Mouse (Mus musculus): ENCODE results near the gene Fcgr4.
A peak's percentile ranks its signal among the peaks of the same experiment; 100 is the strongest.
"Not testable (repeated sequence)": the region's sequence is repeated elsewhere in the genome, so short reads cannot be mapped to it uniquely, and the experiment has no call there.

Fcgr4 gene

GRCm38 (mm10) chr1:171018737-171019136 lies at the start of gene Fcgr4:
Gene Fcgr4 (plus strand): TSS chr1:171018920.
- DNase-seq (ENCODE audit: low spot score), result no peak

- DNase-seq (ENCODE audit: low spot score), result no peak
These were observed 46.2 kb upstream of the Fcgr4 start for GRCm38 (mm10) chr1:170972494-170972893.

GRCm38 (mm10) chr1:170972936-170973335 lies 45.8 kb upstream of the Fcgr4 start:
- DNase-seq (ENCODE audit: low spot score), result no peak

DNA sequence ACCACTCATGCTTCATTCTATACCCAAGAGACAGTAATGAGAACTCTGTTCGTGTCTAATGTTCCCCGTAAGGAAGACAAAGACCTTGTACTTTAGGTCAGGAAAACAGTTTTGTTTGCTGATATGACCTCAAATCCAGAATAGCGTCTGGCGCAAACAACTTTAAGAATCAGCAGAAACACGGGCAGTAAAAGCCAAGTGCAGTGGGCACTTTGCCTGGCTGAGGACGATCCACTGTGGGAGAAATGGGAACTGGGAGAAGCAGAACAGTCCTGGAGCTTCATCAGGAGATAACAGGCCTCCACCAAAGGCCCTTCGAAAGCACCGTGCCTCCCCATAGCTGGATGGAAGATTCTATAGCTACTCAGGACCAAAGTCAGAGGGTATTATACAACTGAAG lies 44.5 kb upstream of the Fcgr4 start:
- DNase-seq (ENCODE audit: low spot score), result no peak

- no peak for DNase-seq (ENCODE audit: low spot score)
These were observed 44.0 kb upstream of the Fcgr4 start for GRCm38 (mm10) chr1:170974736-170975135.

DNA sequence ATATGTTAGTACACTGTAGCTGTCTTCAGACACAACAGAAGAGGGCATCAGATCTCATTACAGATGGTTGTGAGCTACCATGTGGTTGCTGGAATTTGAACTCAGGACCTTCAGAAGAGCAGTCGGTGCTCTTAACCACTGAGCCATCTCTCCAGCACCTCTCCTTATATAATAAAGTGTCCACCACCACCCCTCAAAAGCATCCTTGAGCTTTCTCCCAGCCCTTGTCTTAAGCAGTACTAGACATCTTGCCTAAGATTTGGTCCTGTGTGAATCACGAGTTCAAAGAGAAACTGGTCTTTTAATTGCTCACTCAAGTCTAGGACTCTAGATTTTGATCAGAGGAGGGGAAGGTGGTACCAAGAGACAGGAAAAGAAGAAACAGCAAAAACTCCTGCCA lies 43.4 kb upstream of the Fcgr4 start:
- not testable (repeated sequence) for DNase-seq (ENCODE audit: low spot score)

DNA sequence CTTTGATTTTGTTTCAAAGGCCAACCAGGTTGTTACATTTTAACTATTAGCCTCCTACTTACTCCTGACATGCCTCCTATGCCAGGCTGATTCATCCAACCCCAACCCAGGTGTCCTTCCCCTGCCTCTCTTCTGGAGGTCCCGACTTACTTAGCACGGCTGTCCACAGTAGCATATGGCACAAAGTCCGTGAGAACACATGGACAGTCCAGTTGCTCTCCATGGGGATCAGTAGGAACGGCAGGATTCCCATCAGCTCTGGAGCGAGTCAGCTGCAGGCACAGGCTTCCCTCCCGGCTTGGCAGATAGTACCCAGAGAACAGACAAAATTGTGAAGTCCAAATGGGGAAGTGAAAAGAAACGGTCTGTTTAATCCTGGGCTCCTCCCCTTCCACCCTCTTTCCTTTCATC lies 43.0 kb upstream of the Fcgr4 start:
- no peak for DNase-seq (ENCODE audit: low spot score)

- DNase-seq (ENCODE audit: low spot score), result no peak
These were observed 42.3 kb upstream of the Fcgr4 start, which contains the start of gene Fcgr2b for GRCm38 (mm10) chr1:170976447-170976846. Gene Fcgr2b (minus strand): TSS chr1:170976547.

- no peak for DNase-seq (ENCODE audit: low spot score)
These were observed 40.1 kb upstream of the Fcgr4 start for GRCm38 (mm10) chr1:170978601-170979000.

GRCm38 (mm10) chr1:170981679-170982078 lies 37.0 kb upstream of the Fcgr4 start:
- DNase-seq (ENCODE audit: low spot score), result not testable (repeated sequence)

- DNase-seq (ENCODE audit: low spot score), result no peak
These were observed 36.4 kb upstream of the Fcgr4 start for GRCm38 (mm10) chr1:170982301-170982700.

DNA sequence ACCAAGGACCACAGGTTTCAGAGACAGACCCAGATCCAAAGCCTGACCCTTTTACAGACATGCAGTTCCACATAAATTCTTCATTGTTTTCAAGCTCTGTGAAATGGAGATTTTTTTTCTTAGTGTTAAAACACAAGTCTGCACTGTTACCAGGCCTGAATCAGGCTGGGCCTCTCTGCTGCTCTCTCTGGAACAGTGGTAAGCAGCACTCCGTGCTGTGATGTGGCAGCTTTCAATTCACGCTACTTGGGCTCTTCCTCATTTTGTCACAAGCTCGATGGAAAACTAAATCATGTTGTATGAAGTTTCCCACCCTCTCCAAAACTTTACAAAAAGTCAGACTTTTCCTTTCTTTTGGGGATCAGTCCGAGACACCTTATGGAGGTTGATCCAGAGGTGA lies 35.7 kb upstream of the Fcgr4 start:
- no peak for DNase-seq (ENCODE audit: low spot score)

- DNase-seq (ENCODE audit: low spot score), result no peak
These were observed 33.6 kb upstream of the Fcgr4 start for GRCm38 (mm10) chr1:170985092-170985491.

DNA sequence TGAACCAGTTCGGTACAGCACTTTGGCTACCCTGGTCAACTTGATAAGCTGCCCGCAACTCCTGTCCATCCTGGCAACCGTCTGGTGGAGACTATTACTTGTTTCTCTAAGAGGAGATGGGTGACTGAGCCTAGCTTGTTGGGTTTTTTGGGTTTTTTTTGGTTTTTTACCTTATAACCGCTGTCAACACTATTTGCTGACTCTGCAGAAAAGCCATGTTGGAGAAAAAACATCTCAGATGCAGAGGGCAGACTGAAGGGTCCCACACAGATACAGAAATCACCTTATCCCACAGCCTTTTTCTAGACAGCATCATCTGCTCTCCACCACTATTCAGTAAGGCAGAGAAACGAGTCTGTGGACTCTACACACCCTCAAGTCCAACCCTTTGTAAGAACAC lies 32.9 kb upstream of the Fcgr4 start:
- no peak for DNase-seq (ENCODE audit: low spot score)

- DNase-seq (ENCODE audit: low spot score), result no peak
These were observed 29.1 kb upstream of the Fcgr4 start for GRCm38 (mm10) chr1:170989656-170990055.

GRCm38 (mm10) chr1:170992550-170992949 lies 26.2 kb upstream of the Fcgr4 start:
- peak; percentile 30 for DNase-seq (ENCODE audit: low spot score)

GRCm38 (mm10) chr1:170996034-170996433 lies 22.7 kb upstream of the Fcgr4 start:
- DNase-seq (ENCODE audit: low spot score), result no peak

DNA sequence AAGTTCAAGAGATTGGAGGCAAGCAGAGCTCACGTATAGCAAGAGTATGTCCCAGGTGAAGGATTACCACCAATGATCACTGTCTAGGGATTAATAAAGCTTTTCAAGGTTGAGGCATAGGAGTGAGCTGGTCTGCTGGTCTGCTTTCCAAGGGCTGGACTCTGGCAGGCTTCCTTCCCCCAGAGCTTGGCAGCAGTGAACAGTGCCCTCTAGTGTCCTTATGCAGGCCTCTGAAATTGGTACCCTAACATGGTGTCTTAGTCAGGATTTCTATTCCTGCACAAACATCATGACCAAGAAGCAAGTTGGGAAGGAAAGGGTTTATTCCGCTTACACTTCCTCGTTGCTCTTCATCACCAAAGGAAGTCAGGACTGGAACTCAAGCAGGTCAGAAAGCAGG lies 22.0 kb upstream of the Fcgr4 start:
- peak; percentile 59 for DNase-seq (ENCODE audit: low spot score)

GRCm38 (mm10) chr1:170997756-170998655 lies 20.7 kb upstream of the Fcgr4 start:
- no peak for DNase-seq (ENCODE audit: low spot score)

- no peak for DNase-seq (ENCODE audit: low spot score)
These were observed 18.9 kb upstream of the Fcgr4 start for GRCm38 (mm10) chr1:170999811-171000210.

- DNase-seq (ENCODE audit: low spot score), result no peak
These were observed 13.6 kb upstream of the Fcgr4 start for GRCm38 (mm10) chr1:171005081-171005480.

- DNase-seq (ENCODE audit: low spot score), result no peak
These were observed 13.1 kb upstream of the Fcgr4 start for GRCm38 (mm10) chr1:171005586-171005985.

- no peak for DNase-seq (ENCODE audit: low spot score)
These were observed 12.4 kb upstream of the Fcgr4 start for GRCm38 (mm10) chr1:171006335-171006734.

GRCm38 (mm10) chr1:171006905-171007304 lies 11.8 kb upstream of the Fcgr4 start:
- no peak for DNase-seq (ENCODE audit: low spot score)
